Mouse (Mus musculus) forebrain, postnatal 0 days (tissue): Measurements from ENCODE around the gene Atp6v0a4. TPM values are rescaled to one million over a fixed set of nuclear protein-coding genes. Genes with fewer than 3 reads are reported as not detected.

Experiments
- ATAC-seq: fragments of 200-750 bp; cut with Nextera tagmentation; 2 replicates; pipeline ENCODE4 v1.8.0; 2017; ENCODE audit warnings: mild to moderate bottlenecking, moderate library complexity
- DNase-seq: peaks from one replicate; pipeline ENCODE4 v3.0.0-alpha.2; 2015
- H3K27ac ChIP-seq: fragments of 300-500 bp; sonication (generic); 2 replicates; pipeline ENCODE4 v1.5.1; 2014; ENCODE audit warnings: low read depth, mild to moderate bottlenecking, antibody characterized with exemption, low read length, moderate library complexity, mixed read lengths
- H3K27me3 ChIP-seq: fragments of 300-500 bp; sonication (generic); 2 replicates; pipeline ENCODE4 v1.6.1; 2014; ENCODE audit warnings: mild to moderate bottlenecking, low read length, mixed read lengths; ENCODE audit not compliant: insufficient read depth
- H3K36me3 ChIP-seq: fragments of 300-500 bp; sonication (generic); 2 replicates; pipeline ENCODE4 v1.6.1; 2014; ENCODE audit warnings: mild to moderate bottlenecking, moderate library complexity; ENCODE audit not compliant: insufficient read depth
- H3K4me1 ChIP-seq: fragments of 300-500 bp; sonication (generic); 2 replicates; pipeline ENCODE4 v1.6.1; 2014; ENCODE audit warnings: antibody characterized with exemption; ENCODE audit not compliant: insufficient read depth
- H3K4me2 ChIP-seq: fragments of 300-500 bp; sonication (generic); 2 replicates; pipeline ENCODE4 v1.6.1; 2014; ENCODE audit warnings: low read depth, mild to moderate bottlenecking, moderate library complexity
- H3K4me3 ChIP-seq: fragments of 300-500 bp; sonication (generic); 2 replicates; pipeline ENCODE4 v1.5.1; 2014; ENCODE audit warnings: low read depth, low read length, mixed read lengths
- H3K9ac ChIP-seq: fragments of 300-500 bp; sonication (generic); 2 replicates; pipeline ENCODE4 v1.6.1; 2014; ENCODE audit warnings: mild to moderate bottlenecking
- H3K9me3 ChIP-seq: fragments of 300-500 bp; sonication (generic); 2 replicates; pipeline ENCODE4 v1.6.1; 2016; ENCODE audit warnings: low read length
- CTCF ChIP-seq: sonication (generic); IDR thresholded peaks from 2 replicates; pipeline ENCODE4 v1.5.1; 2016; ENCODE audit warnings: antibody characterized with exemption, control low read depth, low read depth
- WGBS: fragments of 180-500 bp; shearing (Covaris S2); extraction: QIAGEN DNeasy Blood & Tissue Kit; methylation state at CpG from one replicate; pipeline ENCODE4 v1.1.7; 2014; 5-methylcytosine and 5-hydroxymethylcytosine counted together
- polyA plus RNA-seq: library from polyadenylated mRNA; unstranded; fragments of >200 nt; fragmentation: Nextera tagmentation; extraction: Ambion mirVana; gene quantifications from 2 replicates; pipeline ENCODE4 v1.2.1, GENCODE M21; 2015
- total RNA-seq: library from RNA; depleted of rRNA; stranded (reverse); fragments of >200 nt; gene quantifications from 2 replicates; pipeline ENCODE4 v1.2.3, GENCODE M21; 2014

Gene Atp6v0a4
- total and polyA plus RNA-seq, 2 experiments from 2014 or later, result 0.15 to 0.33 TPM

DNA sequence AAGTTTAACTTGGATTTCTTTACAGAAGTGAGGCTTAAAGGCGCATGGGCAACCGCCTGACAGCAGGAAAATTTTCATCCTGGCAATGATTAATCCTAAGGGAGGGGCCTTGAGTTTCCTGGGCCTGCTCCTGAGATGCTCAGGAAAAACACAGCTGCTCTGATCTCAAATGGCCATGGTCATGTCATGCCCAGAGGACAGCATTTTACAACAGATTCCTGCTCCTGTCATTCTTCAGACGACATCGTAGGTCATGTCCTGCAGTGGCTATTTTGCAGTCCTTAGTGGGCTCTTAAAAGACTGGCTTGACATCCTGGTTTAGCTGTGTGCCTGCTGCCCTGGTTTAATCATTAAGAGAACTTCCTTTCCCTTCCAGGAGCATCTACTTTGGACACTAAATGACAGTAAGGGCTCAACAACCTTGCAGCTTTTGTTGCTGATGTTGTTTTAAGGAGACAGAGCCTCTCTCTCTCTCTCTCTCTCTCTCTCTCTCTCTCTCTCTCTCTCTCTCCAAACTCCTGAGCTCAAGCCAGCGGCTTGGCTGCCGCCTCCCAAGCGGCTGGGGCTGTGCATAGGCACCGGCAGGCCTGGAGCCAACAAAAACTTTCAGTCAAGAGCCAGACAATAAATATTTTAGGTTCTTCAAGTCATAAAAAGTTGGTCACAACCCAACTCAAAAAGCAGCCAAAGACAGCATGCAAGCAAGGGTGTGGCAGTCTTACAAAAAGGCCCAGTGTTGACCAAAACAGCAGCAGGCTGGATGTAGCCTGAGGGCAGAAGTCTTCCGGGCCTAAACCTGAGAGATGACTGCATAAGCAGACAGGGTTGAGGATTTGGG lies 20.0 kb upstream of the Atp6v0a4 start:
- Histone ChIP-seq H3K4me2 (no peak overlapping the region), H3K9me3 (no peaks in the 10 kb centered on the region), H3K27me3 (no peaks in the 10 kb centered on the region), H3K4me3 (no peak overlapping the region), H3K4me1 (no peaks in the 10 kb centered on the region), H3K9ac (no peak overlapping the region), H3K36me3 (peaks cover 60% of the 10 kb centered on the region), H3K27ac (no peak overlapping the region)
- no peak for TF ChIP-seq CTCF
- ATAC-seq (no peak), DNase-seq (no peak)
- WGBS, result 67% methylated on average over 9 of the region's 9 CpGs

DNA sequence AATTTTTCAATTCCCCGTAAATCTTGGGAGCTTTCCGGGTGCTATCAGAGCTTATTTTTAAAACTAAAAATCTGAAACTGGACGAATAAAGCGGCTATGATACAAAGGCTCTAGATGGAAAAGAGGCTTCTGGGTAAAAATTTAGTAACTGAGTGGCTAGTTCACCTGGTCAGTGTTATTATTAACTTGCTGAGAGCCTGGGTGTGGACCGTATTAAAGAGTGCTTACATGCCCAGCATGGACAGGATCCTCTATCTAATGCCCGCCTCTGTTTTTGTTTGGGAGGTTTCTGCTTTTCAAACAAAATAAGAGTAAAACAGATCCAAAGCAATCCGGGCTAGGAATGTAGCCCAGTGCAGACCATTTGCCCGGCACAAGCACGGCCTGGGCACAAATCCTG lies 16.0 kb upstream of the Atp6v0a4 start:
- WGBS, result 89% methylated on average over 9 of the region's 9 CpGs
- H3K27me3 ChIP-seq, result no peaks in the 10 kb centered on the region
- DNase-seq (no peak), ATAC-seq (no peak)
- H3K9me3 ChIP-seq, result no peaks in the 10 kb centered on the region
- no peak overlapping the region for H3K4me3 ChIP-seq
- H3K27ac ChIP-seq, result no peak overlapping the region
- H3K9ac ChIP-seq, result no peak overlapping the region
- H3K4me1 ChIP-seq, result no peaks in the 10 kb centered on the region
- H3K4me2 ChIP-seq, result no peak overlapping the region
- no peak for TF ChIP-seq CTCF
- peaks cover 58% of the 10 kb centered on the region for H3K36me3 ChIP-seq

DNA sequence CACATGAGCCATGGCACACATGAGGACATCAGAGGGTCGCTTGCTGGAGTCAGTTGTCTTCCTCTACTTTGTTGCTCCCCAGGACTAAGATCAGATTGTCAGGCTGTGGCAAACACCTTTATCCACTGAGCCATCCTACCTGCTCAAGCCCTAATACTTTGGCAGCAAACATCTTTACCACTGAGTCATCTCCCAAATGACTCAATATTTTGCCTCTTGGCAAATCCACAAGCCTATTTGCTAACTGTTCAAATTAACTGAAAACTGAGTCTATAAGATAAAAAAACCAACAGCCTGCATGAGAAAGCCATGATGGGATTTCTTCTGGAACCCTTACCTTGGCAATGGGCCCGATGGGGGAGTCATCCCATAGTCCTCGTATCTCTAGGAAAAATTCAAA lies 14.7 kb upstream of the Atp6v0a4 start:
- no peak for TF ChIP-seq CTCF
- no peak overlapping the region for H3K4me2 ChIP-seq
- H3K27ac ChIP-seq, result no peak overlapping the region
- no peaks in the 10 kb centered on the region for H3K27me3 ChIP-seq
- no peaks in the 10 kb centered on the region; the same call in 1 of the 2 replicates for H3K4me1 ChIP-seq
- no peaks in the 10 kb centered on the region for H3K9me3 ChIP-seq
- no peak for DNase-seq
- peaks cover 60% of the 10 kb centered on the region for H3K36me3 ChIP-seq
- H3K9ac ChIP-seq, result no peak overlapping the region
- no peak for ATAC-seq
- 89% methylated on average over 3 of the region's 3 CpGs for WGBS
- H3K4me3 ChIP-seq, result no peak overlapping the region

DNA sequence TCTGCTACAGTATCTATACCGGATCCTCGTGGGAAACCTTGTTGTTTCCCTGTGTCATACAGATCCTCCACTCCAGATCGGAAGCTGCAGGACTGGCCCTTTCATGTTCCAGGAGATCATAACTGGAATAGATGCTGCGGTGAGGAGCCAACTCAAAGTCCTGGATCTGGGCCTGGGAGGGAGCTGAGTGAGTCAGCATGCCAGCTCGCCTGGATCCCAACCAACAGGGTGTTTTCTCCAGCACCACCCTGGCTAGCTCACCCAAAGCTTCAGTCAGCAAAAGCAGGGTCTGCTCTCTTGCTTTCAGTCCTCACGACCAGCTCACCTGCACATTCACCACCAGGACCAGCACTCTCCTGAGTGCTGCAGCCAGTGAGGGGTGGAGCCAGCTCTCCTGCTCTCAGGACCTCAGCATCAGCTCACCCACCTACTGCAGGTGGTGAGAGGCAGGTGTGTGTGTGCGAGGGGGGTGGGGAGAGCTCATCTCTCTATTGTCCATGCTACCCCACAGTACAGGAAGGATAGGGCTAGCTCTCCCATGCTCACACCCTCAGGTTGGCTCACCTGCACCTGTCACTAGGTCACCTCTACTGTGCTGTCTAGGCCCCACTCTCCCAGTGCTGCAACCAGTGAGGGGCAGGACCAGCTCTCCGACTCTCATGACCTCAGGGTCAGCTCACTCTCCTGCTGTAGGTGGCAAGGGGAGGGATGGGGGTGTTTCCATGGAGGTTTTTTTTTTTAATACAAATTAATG lies 10.6 kb upstream of the Atp6v0a4 start:
- H3K4me1 ChIP-seq, result no peaks in the 10 kb centered on the region; the same call in 1 of the 2 replicates

DNA sequence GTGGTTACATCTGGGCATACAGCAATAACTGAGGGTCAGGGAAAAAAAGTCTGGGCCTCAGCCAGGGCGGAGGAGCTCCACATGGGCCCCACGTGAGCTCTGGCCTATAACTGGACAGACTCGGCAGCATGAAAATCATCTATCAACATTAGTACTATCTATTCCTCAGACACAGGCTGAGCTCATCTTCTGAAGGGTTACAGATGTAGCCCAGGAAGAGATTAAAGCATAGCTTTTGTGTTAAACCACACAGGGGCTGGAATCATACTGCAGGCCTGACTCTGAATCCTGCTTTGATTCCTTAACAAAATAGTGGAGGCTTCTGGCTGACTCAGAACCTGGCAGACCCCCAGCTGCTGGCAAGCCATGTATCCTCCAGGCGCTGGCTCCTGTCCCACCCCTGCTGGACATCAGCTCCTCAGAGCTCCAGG lies 7.4 kb upstream of the Atp6v0a4 start:
- 65% methylated on average over 4 of the region's 4 CpGs for WGBS
- Histone ChIP-seq H3K9ac (no peak overlapping the region), H3K9me3 (no peaks in the 10 kb centered on the region), H3K36me3 (peaks cover 54% of the 10 kb centered on the region), H3K27ac (no peak overlapping the region), H3K4me3 (no peak overlapping the region), H3K4me2 (no peak overlapping the region), H3K27me3 (no peaks in the 10 kb centered on the region), H3K4me1 (no peaks in the 10 kb centered on the region; the same call in 1 of the 2 replicates)
- ATAC-seq (no peak), DNase-seq (no peak)
- TF ChIP-seq CTCF, result no peak

More for the DNA sequence above, 10.6 kb upstream of the Atp6v0a4 start:
- Histone ChIP-seq H3K9me3 (no peaks in the 10 kb centered on the region), H3K9ac (no peak overlapping the region), H3K4me2 (no peak overlapping the region), H3K4me3 (no peak overlapping the region), H3K27ac (no peak overlapping the region), H3K27me3 (no peaks in the 10 kb centered on the region), H3K36me3 (peaks cover 54% of the 10 kb centered on the region)
- ATAC-seq (peak; percentile 12; the same call in 1 of the 2 replicates), DNase-seq (peak; percentile 54)
- WGBS, result 75% methylated on average over 8 of the region's 8 CpGs
- TF ChIP-seq CTCF, result no peak

DNA sequence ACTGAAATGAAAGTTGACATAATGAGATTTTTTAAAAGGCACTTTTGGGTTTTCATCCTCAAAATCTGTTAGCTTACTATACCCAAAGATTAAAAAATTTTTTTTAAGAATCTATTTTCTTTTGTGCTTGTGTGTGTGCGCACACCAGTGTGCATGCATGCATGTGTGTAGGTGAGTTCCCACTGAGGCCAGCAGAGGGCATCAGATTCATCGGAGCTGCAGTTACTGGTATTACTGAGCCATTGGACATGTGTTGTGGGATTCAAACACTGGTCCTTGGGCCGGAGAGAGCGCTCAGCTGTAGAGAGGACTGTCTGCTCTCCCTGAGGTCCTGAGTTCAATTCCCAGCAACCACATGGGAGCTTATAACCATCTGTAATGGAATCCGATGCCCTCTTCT lies 5.5 kb upstream of the Atp6v0a4 start:
- Histone ChIP-seq H3K9me3 (no peaks in the 10 kb centered on the region), H3K36me3 (peaks cover 47% of the 10 kb centered on the region), H3K4me2 (no peak overlapping the region), H3K4me1 (no peaks in the 10 kb centered on the region), H3K4me3 (no peak overlapping the region), H3K27me3 (no peaks in the 10 kb centered on the region), H3K27ac (no peak overlapping the region), H3K9ac (no peak overlapping the region)
- DNase-seq (no peak), ATAC-seq (no peak)
- 99% methylated on average over 5 of the region's 5 CpGs for WGBS
- no peak; the same call in 1 of the 2 replicates for TF ChIP-seq CTCF

DNA sequence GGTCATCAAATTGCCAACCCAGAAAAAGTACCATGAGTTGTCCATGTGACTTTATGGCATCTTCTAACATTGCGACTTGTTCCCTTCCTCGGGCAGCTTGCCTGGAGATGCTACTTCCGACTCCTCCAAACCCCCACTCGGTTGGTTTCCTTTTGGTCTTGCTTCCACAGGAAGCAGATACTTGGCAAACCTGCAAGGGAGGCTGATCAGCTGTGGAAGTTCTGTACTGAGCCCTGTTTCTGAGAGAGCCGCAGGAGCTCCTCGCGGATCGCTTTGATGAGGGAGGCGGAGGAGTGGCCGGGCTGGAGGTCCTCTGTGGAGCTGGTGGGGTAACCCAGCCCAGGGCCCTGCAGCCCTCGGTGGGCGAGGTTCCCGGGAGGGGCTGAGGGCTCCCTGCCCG lies 3.7 kb upstream of the Atp6v0a4 start:
- Histone ChIP-seq H3K27ac (no peak overlapping the region), H3K36me3 (peaks cover 52% of the 10 kb centered on the region), H3K4me1 (no peaks in the 10 kb centered on the region), H3K9ac (no peak overlapping the region), H3K4me2 (no peak overlapping the region), H3K9me3 (no peaks in the 10 kb centered on the region), H3K4me3 (no peak overlapping the region), H3K27me3 (no peaks in the 10 kb centered on the region)
- no peak for TF ChIP-seq CTCF
- DNase-seq (no peak), ATAC-seq (no peak)
- WGBS, result 89% methylated on average over 14 of the region's 14 CpGs
